Mouse (Mus musculus) heart, adult 9 months (tissue): ENCODE data around the gene Slc39a11.
"Not testable (repeated sequence)": the region's sequence is repeated elsewhere in the genome, so short reads cannot be mapped to it uniquely, and the experiment has no call there.

ENCODE experiments used
- DNase-seq, 2 experiments: peaks; one replicate each; pipeline ENCODE4 v3.0.0; 2022; ENCODE audit warnings: low spot score in 2 of 2

Slc39a11 gene

DNA sequence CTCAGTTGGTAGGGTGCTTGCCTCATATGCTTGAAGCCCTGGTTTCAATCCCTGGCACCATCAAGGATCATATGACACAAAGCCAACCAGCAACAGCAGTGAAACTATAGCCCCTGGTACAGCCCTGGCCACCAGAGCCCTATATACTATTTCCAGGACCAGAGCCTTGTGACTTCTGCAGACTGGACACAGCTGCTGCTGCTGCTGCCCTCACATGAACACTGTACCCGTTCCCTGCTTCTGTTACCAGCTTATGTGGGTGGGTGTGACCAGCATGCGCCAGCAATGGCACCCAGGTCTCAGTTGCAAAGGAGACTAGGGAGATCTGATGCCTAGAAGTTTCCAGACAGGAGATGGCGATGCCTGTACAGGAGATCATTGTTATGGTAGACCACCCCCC is 52.2 kb downstream of the Slc39a11 start:
- DNase-seq = no peak

DNA sequence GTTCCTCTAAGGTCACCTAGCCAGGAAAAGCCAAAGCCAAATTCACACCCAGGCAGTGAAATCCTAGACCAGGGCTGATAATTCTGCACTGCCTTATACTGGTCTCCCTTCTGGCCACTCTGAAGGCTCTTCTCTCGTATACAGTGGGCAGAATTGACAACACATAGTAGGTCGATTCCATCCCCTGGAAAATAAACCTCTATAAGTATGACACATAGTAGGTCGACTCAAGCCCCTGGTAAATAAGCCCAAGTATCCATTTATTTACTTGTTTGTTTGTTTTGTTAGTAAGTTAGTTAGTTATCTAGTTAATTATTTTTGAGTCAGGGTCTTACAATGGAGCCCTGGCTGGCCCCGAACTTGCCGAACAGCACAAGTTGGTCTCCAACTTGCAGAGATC is 54.7 kb downstream of the Slc39a11 start:
- no peak for DNase-seq

DNA sequence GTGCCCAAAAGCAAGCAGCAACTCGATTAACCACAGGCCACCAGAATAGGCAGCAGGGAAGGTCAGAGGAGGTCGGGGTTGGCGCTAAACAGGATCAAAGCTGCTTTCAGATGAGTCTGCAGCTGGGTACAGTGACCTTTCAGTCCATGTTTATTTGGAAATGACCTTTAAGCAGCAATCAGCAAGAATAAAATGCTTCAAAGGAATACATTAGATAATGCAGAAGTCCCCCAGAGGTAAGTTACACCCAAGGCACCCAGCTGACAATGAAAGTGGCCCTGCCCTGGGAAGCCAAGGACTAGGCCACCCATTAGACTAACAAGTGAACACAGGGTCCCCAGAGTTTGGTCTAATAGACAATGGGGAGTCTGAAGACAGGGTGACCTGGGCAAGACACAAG is 60.9 kb downstream of the Slc39a11 start:
- no peak for DNase-seq

DNA sequence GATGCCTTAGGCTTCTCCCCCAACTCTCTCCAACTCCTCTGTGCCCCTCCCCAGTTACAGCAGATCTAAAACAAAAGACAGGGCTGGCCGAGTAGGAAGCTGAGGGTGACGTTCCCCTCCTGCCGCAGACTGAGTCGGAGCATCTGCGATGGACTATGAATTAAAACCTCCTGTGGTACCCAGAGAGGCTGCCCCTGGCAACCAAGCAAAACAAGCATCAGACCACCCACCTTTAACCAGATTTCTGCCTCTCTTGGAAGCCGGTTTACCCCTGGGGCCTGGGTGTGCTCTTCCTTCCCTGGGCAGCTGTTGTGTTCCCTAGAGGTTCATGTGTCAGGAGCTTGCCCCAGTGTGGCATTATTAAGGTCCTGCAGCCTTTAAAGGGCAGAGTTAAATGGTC is 63.5 kb downstream of the Slc39a11 start:
- DNase-seq = no peak

DNA sequence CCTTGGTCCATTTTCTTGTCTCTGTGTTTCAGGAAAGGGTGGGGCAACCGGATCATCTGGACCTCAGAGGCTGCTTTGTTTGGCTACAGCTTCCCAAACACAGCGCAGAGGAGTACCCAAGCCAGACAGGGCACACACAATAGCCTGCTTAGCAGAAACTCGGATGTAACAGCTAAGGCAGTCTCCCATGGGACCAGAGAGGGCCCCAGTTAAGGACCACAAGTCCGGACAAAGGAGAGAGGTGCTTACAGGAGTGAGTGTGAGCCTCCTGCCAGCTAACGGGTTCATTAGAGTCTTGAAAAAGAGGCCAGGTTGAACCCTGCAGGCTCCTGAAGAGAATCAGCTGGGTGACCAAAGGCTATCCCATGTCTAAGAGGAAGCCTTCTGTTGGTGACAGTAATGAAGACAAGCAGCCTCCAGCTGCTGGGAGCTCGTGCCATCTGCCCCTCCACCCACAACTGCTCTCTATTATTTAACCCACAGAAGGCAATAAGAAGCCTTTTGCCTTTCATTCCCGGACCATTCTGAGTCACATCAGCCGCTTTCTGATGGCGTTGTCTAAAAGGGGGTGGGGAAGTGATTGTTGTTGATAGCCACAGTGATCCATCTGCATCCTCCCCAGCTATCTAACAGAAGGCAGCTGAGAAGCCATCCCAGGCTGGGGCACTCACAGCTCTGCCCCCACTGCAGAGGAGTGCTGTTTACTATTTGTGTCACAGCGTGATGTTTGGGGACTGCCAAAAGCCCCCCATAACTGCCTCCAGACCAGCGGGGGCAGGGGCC is 65.8 kb downstream of the Slc39a11 start:
- DNase-seq = peak in 1 of 2 experiments; percentile 8

DNA sequence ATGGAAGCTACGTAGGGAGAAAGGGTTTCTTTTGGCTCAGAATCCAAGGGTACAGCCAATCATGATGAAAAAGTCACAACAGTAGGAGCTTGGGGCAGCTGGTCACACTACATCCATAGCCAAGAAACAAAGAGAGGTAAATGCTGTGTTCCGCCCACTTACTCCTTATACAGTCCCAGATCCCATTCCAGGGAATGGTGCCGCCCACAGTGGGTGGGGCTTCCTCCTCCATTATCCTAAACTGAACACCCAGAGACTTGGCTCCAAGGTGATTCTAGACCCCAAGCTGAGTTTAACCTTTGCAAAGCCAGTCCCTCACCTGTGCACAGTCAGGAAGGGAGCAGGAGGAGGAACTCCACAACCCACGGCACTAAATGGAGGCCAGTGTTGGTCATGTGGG is 72.7 kb downstream of the Slc39a11 start:
- DNase-seq = no peak

DNA sequence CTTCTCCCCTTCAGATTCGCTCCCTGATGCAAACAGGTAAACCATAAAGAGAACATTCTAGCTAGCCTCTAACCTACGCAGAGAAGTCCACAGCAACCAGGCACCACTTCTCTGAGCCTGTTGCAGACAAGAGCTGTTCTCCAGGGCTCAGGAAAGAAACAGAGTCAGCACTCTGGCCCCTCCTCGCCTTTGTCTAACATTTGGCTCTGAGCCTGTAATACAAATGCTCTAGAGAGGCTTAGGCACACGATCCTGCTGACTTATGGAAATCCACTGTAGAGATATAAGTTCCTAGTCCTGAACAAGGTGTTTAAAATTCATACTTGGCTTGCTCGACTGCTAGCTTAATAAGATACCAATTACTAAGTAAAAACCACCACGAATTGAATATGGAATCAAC is 77.2 kb downstream of the Slc39a11 start:
- no peak for DNase-seq

DNA sequence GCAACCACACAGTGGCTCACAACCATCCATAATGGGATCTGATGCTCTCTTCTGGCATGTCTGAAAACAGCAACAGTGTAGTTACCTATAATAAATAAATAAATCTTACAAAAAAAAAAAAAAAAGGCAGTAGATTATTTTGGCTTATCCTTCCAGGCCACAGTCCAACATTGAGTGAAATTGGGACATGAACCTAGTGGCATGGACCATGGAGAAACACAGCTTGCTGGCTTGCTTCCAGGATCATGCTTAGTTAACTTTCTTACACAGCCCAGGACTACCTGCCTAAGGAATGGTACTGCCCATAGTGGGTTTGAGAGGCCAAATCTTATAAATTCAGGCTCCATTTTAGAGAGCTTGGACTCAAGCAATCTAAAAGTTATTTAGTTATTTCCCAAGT is 78.3 kb downstream of the Slc39a11 start:
- DNase-seq = no peak

DNA sequence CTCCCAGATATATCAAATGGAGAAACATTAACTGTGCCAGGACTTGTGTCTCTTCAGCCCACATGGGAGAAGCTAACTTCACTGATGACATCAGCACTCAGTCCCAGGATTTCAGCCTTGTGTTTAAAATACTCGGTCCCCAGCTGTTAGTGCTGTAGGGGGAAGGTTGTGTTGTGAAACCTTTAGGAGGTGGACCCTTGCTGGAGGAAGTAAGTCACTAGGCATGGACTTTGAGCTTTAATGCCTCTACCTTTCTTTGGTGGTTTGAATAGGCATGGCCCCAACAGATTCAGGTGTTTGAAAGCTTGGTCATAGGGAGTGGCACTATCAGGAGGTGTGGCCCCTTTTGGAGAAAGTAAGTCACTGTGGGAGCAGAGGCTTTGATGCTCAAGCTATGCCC is 80.9 kb downstream of the Slc39a11 start:
- DNase-seq = no peak

DNA sequence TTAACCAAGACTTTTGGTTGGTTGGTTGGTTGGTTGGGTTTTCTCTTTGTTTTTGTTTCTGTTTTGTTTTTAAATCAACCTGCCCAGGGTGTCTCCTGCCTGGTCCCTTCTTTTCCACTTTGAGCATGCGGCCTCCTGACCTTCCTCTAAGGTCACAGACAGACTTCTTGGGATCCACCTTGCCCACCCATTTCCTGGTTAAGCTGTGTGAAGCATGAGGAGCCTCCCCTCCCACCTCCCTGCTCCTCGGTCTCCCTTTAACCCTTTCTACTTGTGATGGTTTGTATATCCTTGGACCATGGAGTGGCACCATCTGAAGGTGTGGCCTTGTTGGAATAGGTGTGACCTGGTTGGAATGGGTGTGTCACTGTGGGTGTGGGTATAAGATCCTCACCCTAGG is 82.0 kb downstream of the Slc39a11 start:
- DNase-seq = not testable (repeated sequence)

DNA sequence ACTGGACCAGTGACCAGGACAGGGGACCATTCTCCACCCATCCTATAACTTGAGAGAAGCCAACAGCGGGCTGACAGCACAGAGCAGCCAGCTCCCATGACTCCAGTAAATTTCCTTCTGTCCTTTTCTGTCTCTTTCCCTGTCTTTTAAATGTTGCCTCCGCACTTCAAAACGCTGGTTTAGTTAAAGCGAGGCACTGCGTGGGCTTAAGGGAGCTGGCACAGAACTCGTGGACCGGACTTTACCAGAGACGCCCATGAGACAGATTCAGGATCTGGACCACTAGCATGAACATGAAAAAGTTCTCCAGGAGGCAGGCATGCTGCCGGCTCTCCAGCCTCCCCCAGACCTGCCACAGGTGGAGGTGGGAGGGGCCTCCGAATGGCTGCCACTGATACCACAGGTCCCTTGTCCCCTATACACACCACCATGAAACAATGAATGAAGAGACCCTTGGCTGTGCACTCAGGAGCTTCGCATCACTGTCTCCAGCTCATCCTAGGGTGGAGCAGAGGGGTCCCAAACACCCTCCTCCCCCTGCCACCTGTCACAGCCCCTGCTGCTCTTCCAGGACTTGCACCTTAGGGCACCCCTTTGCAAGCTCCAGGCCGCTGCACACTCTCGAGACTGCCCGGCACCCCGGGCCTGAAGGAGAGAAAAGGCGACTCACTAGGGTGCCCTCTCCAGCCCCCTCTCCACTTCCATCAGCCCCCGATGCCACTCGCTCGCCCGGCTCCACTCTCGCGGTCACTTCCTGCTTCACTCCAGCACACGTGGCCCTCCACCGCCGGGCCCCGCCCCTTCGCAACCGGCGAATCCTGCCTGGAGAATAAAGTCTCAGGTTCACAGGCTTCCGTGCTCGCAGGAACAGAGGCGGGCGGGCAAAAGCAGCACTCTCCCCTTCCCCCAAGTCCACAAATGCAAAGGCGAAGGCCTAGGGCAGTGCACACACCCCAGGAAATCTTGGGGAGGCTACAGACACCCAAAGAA is 84.6 kb downstream of the Slc39a11 start:
- DNase-seq = peak; percentile 50 to 53

DNA sequence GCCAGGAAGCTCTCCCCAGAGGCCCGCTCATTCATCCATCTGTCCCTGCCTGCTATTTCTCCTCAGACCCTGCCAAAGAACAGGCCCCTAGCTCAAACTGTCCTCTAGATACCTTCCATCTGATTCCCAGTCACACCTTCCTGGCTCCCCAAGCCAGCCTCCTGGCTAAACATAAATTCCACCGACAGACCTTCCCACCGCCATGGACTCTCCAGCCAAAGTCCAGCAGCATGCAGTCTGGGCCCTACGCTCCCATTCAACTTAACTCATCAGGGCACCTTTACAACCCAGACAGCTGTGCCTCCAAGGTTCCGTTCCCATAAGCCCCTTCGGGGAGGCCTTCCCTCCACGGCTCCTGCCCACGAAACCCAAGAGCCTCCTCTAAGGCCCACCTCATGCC is 87.6 kb downstream of the Slc39a11 start:
- DNase-seq = no peak

DNA sequence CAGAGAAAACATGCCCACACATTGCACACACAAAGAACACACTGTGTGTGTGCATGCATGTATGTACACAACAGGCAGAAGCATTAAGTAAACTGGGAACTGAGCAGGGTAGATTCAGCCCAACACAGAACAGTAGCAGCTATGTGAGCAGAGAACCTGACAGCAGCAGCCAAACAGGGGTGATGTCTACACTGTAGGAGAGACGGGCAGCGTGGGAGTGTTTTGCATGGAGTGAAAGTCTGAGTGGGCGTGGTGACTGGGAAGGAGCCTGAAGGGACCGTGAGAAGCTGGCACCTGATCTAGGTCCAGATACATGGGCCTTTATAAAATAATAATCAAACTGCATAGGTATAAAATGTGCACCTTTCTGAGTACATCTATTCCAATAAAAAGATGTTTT is 89.7 kb downstream of the Slc39a11 start:
- no peak for DNase-seq

DNA sequence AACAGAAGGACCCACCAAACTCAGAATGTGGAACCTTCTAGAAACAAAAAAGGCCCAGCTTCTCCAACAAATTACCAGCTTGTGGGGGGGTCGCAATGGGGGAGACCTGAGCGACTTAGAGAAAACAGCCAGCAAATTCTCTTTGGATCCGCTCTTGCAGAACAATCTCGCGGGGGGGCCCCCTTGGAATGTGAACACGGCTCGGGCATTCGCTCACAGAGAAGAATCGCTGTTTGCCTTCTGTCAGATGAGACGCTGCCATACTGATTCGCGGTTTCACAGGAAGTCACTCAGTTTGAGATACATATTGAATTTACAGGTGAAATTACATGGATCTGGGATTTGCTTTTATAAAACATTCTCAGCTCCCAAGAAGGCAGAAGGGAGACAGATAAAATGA is 91.4 kb downstream of the Slc39a11 start:
- DNase-seq = no peak

DNA sequence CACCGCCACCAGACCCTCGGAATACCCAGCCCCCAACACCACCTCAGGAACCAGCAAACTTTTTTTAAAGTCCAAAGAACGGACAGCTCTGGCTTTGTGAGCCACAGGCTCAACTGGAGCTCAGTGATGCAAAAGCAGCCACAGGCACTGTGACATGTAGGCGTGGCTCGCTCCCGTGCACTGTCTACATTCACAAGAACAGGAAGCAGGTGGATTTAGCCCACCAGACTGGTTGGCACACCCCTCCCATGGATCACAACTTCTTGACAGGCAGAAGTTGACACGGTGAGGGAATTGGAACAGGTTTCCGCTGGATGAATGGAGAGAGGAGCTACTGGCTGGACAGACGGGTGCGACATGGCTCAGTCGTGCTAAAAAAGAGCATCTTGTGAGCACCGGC is 93.7 kb downstream of the Slc39a11 start:
- no peak for DNase-seq

DNA sequence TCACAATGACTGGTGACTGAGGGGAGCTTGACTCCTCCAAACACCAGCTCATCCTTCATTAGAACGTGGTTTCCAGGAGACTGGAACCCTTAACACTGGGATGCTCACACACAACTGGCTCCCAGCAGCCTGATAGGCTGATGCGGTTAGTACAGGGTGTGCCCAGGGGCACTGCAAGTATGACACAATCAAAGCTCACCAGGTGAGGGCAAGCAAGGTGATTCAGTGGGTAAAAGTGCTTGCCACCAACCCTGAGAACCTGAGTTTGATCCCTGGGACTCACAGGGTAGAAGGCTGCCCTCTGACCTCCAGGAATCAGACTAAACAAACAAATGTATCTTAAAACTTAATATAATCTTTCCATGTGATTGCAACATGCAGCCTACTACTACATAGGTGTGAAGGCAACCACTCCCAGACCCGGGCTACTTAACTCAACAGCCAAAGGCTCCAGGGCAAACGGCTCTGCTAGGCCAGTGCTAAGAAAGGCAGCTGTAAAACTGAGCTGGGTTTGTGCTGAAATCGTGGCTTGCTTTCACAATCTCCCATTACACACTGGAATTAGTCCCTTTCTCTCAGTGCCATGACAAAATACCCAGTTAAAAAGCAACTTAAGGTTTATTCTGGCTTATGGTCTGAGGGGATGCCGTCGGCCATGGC is 95.0 kb downstream of the Slc39a11 start:
- DNase-seq = no peak

DNA sequence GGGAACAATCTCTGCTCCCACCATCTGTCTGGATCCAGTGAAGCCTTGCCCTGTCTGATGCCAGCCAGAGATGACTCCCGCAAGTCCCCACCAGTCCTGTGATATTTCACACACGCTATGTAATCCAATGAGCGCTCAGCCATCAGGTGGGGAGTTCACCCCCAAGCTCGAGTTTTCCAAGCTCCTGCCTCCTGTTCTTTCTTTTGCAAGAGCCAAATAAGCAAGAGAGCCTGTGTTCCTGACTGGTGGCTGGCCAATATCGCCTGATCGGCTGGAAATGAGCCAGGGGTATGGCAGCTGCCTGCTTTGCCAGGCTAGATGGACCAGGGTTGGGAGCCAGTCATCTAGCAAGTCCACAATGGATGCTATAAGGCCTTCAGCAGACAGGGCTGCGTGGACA is 95.7 kb downstream of the Slc39a11 start:
- no peak for DNase-seq

DNA sequence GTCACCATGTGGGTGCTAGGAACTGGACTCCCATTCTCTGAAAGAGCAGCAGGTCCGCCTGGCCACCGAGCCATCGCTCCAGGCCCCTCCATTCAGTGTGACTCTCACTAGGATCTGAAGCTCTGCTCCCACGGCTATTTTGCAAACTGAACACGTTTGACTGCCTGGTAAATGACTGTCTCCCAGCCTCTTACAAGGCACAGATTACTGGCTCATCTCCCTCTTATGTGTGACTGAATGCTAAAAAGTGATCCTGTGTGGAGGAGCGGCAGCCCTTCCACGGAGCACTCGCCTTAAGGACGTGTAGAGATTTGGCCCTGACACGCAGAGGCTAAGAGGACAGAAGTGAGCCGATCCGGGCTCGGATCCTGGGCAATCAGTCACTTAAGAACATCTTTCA is 96.3 kb downstream of the Slc39a11 start:
- DNase-seq = no peak

DNA sequence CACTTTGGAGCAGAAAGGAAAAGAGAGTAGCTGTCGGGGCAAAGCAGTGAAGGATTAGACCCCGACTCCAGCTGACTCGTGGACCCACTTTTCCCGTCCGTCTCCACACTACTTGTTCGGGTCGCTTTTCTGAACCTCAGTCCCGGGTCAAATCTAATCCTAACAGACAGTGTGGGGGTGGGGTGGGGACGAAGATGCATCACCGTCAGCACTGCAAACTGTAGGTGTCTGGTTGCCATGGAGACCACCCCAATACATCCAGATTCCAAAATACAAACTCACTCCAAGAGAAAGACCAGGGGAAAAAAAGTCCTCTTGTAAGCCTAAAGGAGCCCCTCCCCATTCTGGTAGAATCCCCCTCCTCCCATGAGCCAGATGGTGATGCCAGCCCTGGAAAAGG is 97.3 kb downstream of the Slc39a11 start:
- DNase-seq = no peak

DNA sequence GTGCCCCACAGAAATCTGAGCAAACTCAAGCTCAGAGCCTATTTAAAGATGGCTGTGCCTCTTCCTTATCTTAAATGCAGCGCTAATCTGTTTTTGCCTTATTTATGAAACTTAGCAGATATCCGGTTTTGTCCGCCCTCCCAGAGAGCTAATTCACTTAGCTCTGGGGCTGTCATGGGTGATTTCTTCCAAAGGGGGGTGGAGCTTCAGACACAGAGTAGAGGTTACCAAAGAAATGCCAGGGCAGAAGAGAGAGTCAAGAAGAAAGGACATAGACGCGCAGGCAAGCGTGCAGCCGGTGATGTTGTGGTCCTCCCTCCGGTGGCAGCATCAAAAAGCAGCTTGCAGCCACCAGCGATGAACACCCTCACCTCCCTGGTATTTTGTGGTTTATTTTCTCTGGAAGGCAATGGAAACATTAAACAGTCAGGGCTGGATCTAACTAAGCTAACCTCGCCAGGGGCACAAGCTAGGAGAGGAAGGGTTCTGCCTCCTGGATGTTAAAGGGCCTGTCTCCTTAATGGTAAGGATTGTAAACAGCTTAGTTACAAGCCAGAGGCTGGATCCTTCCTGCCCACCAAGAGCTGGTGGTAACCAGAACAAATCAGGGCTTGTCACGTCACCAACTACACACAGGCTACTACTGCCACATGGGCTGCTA is 103.5 kb downstream of the Slc39a11 start:
- no peak for DNase-seq

DNA sequence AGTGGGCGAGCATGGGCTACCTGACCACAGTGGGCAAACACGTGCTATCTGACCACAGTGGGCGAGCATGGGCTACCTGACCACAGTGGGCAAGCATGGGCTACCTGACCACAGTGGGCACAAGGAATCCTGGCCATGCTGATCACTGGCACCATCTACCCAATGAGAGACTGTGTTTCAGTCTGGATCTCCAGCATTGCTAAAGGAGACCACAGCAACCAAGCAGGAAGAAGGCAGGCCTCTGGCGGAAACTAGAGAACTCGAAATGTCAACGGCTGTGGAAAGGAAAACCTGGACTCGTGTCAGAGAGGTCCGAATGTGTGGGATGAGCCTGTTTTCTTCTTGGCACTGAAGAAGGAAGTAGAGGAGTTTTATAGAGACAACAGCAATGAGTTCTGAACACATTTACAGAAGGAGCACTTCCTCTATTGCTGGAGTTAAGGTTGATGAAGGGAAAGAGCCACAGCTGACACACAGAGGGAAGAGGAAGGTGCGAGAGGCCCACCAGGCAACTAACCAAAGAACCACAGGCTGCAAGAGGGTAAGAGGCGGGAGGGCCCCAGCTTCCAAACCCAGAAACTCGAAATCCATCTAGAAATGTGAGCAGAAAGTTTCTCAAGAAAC is 105.8 kb downstream of the Slc39a11 start:
- no peak for DNase-seq
